Mouse (Mus musculus): ENCODE measurements around the gene Faf2. TPM values are rescaled to one million over a fixed set of nuclear protein-coding genes. Genes with fewer than 3 reads are reported as not detected.

Faf2 gene
- polyA plus RNA-seq, 1 experiment from 2014 or later: 94.4 TPM

Small RNAs within 50 kb of the gene (microRNA-seq; reads per million reads assigned to microRNA genes)
- gene Gm24195: not detected

Other genes with a start within 250 kb of the Faf2 start
- 145 and 151 TPM in 2 replicates for gene Thoc3, start 152.9 kb upstream of the Faf2 start, polyA plus RNA-seq (2016; fragmentation: Nextera tagmentation; extraction: Ambion mirVana)
- 18.5 and 19.9 TPM in 2 replicates for gene Simc1, start 118.0 kb upstream of the Faf2 start, polyA plus RNA-seq (2016; fragmentation: Nextera tagmentation; extraction: Ambion mirVana)
- 151 and 155 TPM in 2 replicates for gene 4833439L19Rik, start 56.3 kb upstream of the Faf2 start, polyA plus RNA-seq (2016; fragmentation: Nextera tagmentation; extraction: Ambion mirVana)
- 38.8 and 39.6 TPM in 2 replicates for gene Arl10, start 46.8 kb upstream of the Faf2 start, polyA plus RNA-seq (2016; fragmentation: Nextera tagmentation; extraction: Ambion mirVana)
- 87.5 and 90.1 TPM in 2 replicates for gene Nop16, start 31.7 kb upstream of the Faf2 start, polyA plus RNA-seq (2016; fragmentation: Nextera tagmentation; extraction: Ambion mirVana)
- 168 and 173 TPM in 2 replicates for gene Higd2a, start 31.6 kb upstream of the Faf2 start, polyA plus RNA-seq (2016; fragmentation: Nextera tagmentation; extraction: Ambion mirVana)
- 17.2 and 18.2 TPM in 2 replicates for gene Cltb, start 10.4 kb upstream of the Faf2 start, polyA plus RNA-seq (2016; fragmentation: Nextera tagmentation; extraction: Ambion mirVana)
- 70.0 and 71.8 TPM in 2 replicates for gene Rnf44, start 72.1 kb downstream of the Faf2 start, polyA plus RNA-seq (2016; fragmentation: Nextera tagmentation; extraction: Ambion mirVana)
- 0.05 and 0.08 TPM in 2 replicates for gene Cdhr2, start 79.7 kb downstream of the Faf2 start, polyA plus RNA-seq (2016; fragmentation: Nextera tagmentation; extraction: Ambion mirVana)
- 0.45 and 0.51 TPM in 2 replicates for gene Gprin1, start 128.1 kb downstream of the Faf2 start, polyA plus RNA-seq (2016; fragmentation: Nextera tagmentation; extraction: Ambion mirVana)
- gene Sncb, start 144.8 kb downstream of the Faf2 start, polyA plus RNA-seq (2016; fragmentation: Nextera tagmentation; extraction: Ambion mirVana): not detected in 2 replicates
- not detected in 2 replicates for gene Eif4e1b, start 162.2 kb downstream of the Faf2 start, polyA plus RNA-seq (2016; fragmentation: Nextera tagmentation; extraction: Ambion mirVana)
- 3.8 and 4.1 TPM in 2 replicates for gene Tspan17, start 167.6 kb downstream of the Faf2 start, polyA plus RNA-seq (2016; fragmentation: Nextera tagmentation; extraction: Ambion mirVana)